Mouse (Mus musculus) midbrain, embryonic 13.5 days (tissue): ENCODE measurements around the gene Adamtsl2. TPM values are rescaled to one million over a fixed set of nuclear protein-coding genes. Genes with fewer than 3 reads are reported as not detected.

Experiments used
- ATAC-seq: fragments of 200-750 bp; cut with Nextera tagmentation; 2 replicates; pipeline ENCODE4 v1.8.0; 2017; ENCODE audit warnings: mild to moderate bottlenecking, moderate TSS enrichment, moderate library complexity
- H3K27ac ChIP-seq: fragments of 300-500 bp; sonication (generic); 2 replicates; pipeline ENCODE4 v1.5.1; 2015; ENCODE audit warnings: inconsistent platforms, mild to moderate bottlenecking, moderate library complexity
- H3K27me3 ChIP-seq: fragments of 300-500 bp; sonication (generic); 2 replicates; pipeline ENCODE4 v1.6.1; 2015; ENCODE audit warnings: mild to moderate bottlenecking, inconsistent platforms
- H3K36me3 ChIP-seq: fragments of 300-500 bp; sonication (generic); 2 replicates; pipeline ENCODE4 v1.6.1; 2015; ENCODE audit warnings: mild to moderate bottlenecking, inconsistent platforms
- H3K4me1 ChIP-seq: fragments of 300-500 bp; sonication (generic); replicated peaks from 2 replicates; pipeline ENCODE4 v1.6.1; 2015; ENCODE audit warnings: inconsistent platforms
- H3K4me2 ChIP-seq: fragments of 300-500 bp; sonication (generic); replicated peaks from 2 replicates; pipeline ENCODE4 v1.6.1; 2015; ENCODE audit warnings: moderate library complexity, mild to moderate bottlenecking, inconsistent platforms
- H3K4me3 ChIP-seq: fragments of 300-500 bp; sonication (generic); replicated peaks from 2 replicates; pipeline ENCODE4 v1.5.1; 2015; ENCODE audit warnings: mild to moderate bottlenecking, inconsistent platforms
- H3K9ac ChIP-seq: fragments of 300-500 bp; sonication (generic); replicated peaks from 2 replicates; pipeline ENCODE4 v1.6.1; 2015; ENCODE audit warnings: mild to moderate bottlenecking, inconsistent platforms
- H3K9me3 ChIP-seq: fragments of 300-500 bp; sonication (generic); 2 replicates; pipeline ENCODE4 v1.6.1; 2016; ENCODE audit warnings: mild to moderate bottlenecking, inconsistent platforms
- WGBS: fragments of 180-500 bp; shearing (Covaris S2); methylation state at CpG from one replicate; pipeline ENCODE4 v1.1.7; 2015; 5-methylcytosine and 5-hydroxymethylcytosine counted together
- polyA plus RNA-seq: library from polyadenylated mRNA; unstranded; fragments of >200 nt; fragmentation: Nextera tagmentation; extraction: Ambion mirVana; gene quantifications from 2 replicates; pipeline ENCODE4 v1.2.1, GENCODE M21; 2015

Adamtsl2 gene
- polyA plus RNA-seq, 1 experiment from 2014 or later, result 6.9 TPM

DNA sequence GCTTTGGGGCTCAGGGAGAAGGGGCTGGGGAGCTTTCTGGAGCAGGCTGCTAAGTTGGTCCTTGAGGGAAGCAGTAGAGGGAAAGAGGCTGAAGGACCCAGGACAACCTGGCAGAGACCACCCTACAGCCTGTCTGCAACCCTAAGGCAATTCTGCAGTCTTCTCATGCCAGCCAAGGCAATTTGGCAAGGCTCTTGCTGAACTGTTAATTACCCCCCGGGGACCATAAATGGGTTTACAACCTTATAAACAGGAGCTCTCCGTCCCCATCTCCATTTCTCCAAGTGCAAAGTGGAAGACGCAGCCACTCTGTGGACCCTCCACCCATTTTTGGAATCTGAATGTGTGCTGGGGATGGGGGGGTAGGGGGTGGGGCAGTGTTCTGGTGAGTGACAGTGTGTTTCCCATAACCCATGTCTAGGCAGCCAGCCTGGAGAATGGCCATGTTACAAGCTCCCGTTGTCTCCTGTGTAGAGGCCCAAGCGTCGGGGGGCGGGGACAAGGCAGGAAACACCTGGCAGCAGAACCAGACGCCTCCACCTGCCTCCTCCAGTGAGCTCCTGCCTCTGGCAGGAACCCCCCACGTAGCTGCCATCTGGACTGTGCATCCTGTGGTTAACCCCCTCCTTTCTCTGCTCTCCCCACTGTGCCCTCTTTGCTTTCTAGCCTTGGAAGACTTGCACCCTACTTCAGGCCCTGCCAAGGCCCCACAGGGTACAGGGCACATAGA lies 42.6 kb downstream of the Adamtsl2 start:
- Histone ChIP-seq H3K27me3 (no peaks in the 10 kb centered on the region), H3K4me2 (no peak overlapping the region), H3K9ac (no peak overlapping the region), H3K36me3 (no peaks in the 10 kb centered on the region), H3K4me3 (no peak overlapping the region), H3K27ac (0 out of 2 replicates have a peak overlapping the region, but pooled peaks have one; percentile 25), H3K4me1 (peaks cover 26% of the 10 kb centered on the region), H3K9me3 (no peaks in the 10 kb centered on the region)
- WGBS, result 39% methylated on average over 9 of the region's 9 CpGs
- peak; percentile 59 for ATAC-seq

DNA sequence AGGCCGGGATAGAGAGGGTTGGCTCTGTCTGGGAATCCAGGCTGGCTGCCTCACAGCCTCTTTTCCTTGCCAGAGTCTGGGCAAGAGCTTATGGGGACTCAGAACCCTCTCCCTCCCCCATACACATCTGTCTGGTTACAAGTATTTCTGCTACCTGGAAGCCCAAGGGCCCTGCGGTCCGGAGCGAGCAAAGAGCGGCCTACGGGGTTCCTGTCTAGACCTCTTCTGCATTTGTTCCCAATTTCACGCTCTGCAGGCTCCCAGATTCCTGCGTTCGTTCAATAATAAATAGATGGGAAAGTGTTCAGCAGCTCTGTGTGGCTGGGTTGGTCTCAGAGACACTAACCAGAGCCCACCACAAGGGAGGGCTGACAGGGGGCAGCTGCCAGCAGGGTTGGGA lies 43.4 kb downstream of the Adamtsl2 start:
- Histone ChIP-seq H3K9me3 (no peaks in the 10 kb centered on the region), H3K27me3 (no peaks in the 10 kb centered on the region), H3K4me1 (peaks cover 26% of the 10 kb centered on the region), H3K27ac (0 out of 2 replicates have a peak overlapping the region, but pooled peaks have one; percentile 25), H3K36me3 (no peaks in the 10 kb centered on the region), H3K4me3 (no peak overlapping the region), H3K9ac (no peak overlapping the region), H3K4me2 (no peak overlapping the region)
- no peak; the same call in 1 of the 2 replicates for ATAC-seq
- WGBS, result 24% methylated on average over 9 of the region's 9 CpGs

DNA sequence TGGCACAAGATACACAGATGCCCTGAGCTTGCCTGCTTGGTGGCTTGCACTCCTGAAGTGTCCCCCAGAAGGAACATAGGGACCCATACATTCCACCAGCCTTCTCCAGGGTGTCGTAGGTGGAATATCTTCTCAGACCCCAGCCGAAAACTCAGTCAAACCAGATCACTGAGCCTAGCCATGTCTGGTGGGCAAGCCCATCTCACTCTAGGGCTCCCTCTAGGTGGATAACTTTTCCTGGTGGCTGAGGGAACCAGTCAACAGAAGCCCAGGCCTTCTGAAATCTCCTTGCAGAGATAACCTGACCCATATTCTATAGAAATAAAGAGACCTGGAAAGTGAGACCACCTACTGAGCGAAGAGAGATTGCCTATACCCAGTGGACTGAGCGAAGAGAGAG lies 43.9 kb downstream of the Adamtsl2 start:
- Histone ChIP-seq H3K27me3 (no peaks in the 10 kb centered on the region), H3K4me2 (no peak overlapping the region), H3K27ac (no peak overlapping the region), H3K4me1 (peaks cover 26% of the 10 kb centered on the region), H3K9me3 (no peaks in the 10 kb centered on the region), H3K9ac (no peak overlapping the region), H3K4me3 (no peak overlapping the region), H3K36me3 (no peaks in the 10 kb centered on the region)
- 90% methylated on average over 4 of the region's 4 CpGs for WGBS
- ATAC-seq, result no peak

DNA sequence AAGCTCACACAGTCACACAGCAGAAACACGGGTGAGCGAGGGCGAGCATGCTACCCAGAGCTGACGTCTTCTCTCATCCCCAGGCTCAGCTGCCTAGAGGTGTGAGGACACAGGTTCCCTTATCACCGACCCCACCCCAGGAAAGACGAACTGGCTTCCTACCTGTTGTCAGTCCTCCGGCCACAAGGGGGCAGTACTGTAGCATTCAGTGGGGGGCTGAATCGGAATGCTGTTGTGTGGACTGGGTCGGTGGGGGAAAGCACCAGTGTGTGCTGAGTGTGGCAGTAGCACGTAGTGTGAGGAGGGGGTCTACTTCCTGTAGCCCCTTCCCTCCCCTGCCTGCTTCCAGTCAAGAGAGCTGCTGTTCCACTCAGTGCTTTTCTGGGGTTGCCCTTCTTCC lies 46.8 kb downstream of the Adamtsl2 start:
- 40% methylated on average over 10 of the region's 10 CpGs for WGBS
- no peak overlapping the region for H3K4me3 ChIP-seq

DNA sequence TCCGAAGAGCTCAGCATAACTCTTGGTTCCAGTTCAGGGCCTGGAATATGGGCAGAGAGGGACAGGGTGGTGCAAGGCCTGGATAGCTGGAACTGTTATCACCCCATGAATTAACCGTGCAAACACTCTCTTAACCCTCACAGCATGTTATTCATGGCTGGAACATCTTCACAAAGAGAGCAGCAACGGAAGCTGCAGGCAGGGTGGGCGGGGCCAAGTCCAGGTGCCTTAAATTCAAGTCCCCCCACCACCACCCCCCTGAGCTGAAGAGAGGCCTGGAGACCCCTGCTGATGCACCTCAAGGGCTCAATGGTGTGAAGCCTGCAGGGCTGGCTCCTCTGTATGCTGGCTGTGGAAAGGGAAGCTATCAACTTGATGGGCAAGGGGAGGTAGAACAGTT lies 47.3 kb downstream of the Adamtsl2 start:
- WGBS, result 56% methylated on average over 4 of the region's 4 CpGs
- Histone ChIP-seq H3K4me3 (no peak overlapping the region), H3K4me1 (peaks cover 15% of the 10 kb centered on the region), H3K27me3 (no peaks in the 10 kb centered on the region), H3K4me2 (no peak overlapping the region), H3K9me3 (no peaks in the 10 kb centered on the region), H3K27ac (no peak overlapping the region), H3K36me3 (no peaks in the 10 kb centered on the region), H3K9ac (no peak overlapping the region)
- no peak for ATAC-seq

More for the DNA sequence above, 46.8 kb downstream of the Adamtsl2 start:
- Histone ChIP-seq H3K4me2 (no peak overlapping the region), H3K9ac (no peak overlapping the region), H3K9me3 (no peaks in the 10 kb centered on the region), H3K36me3 (no peaks in the 10 kb centered on the region), H3K4me1 (peaks cover 20% of the 10 kb centered on the region), H3K27me3 (no peaks in the 10 kb centered on the region), H3K27ac (no peak overlapping the region)
- ATAC-seq, result no peak

DNA sequence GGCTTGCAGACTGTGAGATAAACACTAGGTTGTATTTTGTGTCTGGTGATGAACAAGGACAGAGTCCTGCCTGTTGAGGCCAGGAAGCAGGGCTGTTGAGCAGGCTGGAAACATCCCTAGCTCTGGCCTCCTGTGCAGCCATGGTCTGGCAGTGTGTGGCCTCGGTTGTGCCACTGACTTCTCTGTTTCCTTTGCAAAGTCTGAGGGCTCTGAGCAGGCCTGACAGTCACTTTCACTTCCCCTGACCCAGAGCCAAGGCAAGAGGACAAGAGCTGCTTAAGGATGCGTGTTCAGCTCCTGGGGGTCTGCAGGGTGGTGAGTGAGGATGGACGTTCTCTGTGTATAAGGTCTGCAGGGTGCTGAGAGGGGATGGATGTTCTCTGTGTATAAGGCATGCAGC lies 49.8 kb downstream of the Adamtsl2 start:
- Histone ChIP-seq H3K27me3 (no peaks in the 10 kb centered on the region), H3K27ac (no peak overlapping the region), H3K4me3 (no peak overlapping the region), H3K36me3 (no peaks in the 10 kb centered on the region), H3K4me2 (no peak overlapping the region), H3K4me1 (no peaks in the 10 kb centered on the region), H3K9ac (no peak overlapping the region), H3K9me3 (no peaks in the 10 kb centered on the region)
- WGBS, result 71% methylated on average over 3 of the region's 3 CpGs
- ATAC-seq, result no peak

DNA sequence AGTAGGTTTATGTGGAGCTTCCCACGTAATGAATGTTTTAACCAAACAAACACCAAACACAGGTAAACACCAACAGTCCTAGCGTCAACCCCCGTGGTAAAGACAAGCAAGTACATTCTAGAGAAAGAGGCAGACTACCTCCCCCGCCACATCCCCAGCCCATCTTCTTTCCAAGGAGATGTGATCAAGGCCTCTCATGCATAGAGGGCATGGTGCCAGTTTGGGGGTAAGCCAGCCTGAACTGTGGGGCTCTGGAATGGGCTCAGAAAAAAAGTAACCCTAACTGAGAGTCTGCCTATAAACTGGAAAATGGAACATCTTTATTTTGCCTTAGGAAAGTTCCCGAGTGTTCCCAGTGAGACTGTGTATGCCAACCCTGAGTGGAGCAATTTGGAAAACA lies 56.8 kb downstream of the Adamtsl2 start:
- Histone ChIP-seq H3K4me3 (no peak overlapping the region), H3K4me2 (no peak overlapping the region), H3K9ac (no peak overlapping the region), H3K4me1 (no peaks in the 10 kb centered on the region), H3K36me3 (no peaks in the 10 kb centered on the region), H3K9me3 (no peaks in the 10 kb centered on the region), H3K27ac (no peak overlapping the region), H3K27me3 (peaks cover 19% of the 10 kb centered on the region)
- WGBS, result 89% methylated on average over 5 of the region's 5 CpGs
- ATAC-seq, result no peak

DNA sequence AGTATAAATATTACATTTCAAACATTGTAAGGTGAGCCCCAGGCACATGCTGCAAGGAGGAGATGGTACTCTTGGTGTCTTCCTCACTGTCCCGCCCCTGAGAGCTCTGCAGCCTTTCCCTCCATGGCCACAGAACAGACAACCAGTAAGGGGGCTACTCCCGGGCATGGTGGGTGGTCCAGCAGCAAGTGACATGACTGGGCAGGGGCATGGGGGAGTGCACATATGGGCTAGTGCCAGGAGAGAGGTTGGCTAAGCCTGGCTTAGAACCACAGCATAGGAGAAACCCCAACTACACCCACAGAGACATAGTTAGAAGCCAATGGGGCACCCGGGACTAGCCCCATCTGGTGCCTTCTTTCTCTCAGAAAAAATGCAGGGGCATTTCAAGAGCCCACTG lies 57.2 kb downstream of the Adamtsl2 start:
- 67% methylated on average over 3 of the region's 3 CpGs for WGBS
- ATAC-seq, result no peak
- Histone ChIP-seq H3K4me1 (no peaks in the 10 kb centered on the region), H3K4me3 (no peak overlapping the region), H3K27ac (no peak overlapping the region), H3K36me3 (no peaks in the 10 kb centered on the region), H3K9ac (no peak overlapping the region), H3K4me2 (no peak overlapping the region), H3K27me3 (peaks cover 23% of the 10 kb centered on the region), H3K9me3 (no peaks in the 10 kb centered on the region)

DNA sequence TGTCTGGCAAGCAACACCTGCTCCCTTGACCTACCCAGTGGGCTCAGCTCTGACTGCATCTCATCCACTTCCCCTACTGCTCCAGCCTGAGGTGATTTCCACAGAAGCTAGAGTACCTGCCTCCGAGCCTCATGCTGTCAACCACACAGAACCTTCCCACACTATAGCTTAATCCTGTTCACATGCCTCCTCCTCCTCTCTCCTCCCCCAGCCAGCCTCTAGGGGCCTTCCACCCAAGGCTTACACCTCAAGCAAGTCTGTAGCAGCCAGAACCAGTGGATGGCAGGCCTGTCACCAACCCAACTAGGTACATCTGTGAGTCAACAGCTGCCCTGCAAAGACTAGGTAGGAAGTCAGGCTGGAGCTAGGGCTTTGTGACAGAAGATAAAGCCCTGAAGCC lies 57.6 kb downstream of the Adamtsl2 start:
- 70% methylated on average over 1 of the region's 1 CpGs for WGBS

DNA sequence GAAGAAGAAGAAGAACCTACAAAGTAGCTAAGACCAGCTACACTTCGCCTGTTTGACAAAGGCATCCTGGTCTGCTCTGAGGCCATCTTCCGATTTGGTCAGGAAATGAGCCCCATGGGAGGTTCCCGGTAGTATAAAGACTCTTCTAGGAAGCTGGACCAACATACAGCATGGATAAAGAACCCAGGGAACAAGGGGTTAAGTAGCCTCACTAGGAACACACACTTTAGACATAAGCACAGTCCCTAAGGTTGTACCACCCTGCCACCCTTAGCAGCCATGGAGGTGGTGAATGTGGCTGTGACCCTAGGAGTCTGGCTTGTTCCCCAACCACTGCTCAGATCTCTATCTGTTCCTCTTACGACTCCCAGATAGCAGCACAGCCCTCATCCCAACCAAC lies 59.2 kb downstream of the Adamtsl2 start:
- 73% methylated on average over 4 of the region's 4 CpGs for WGBS
- Histone ChIP-seq H3K9ac (no peak overlapping the region), H3K4me3 (no peak overlapping the region), H3K4me2 (no peak overlapping the region), H3K9me3 (no peaks in the 10 kb centered on the region), H3K4me1 (peaks cover 11% of the 10 kb centered on the region), H3K27ac (no peak overlapping the region), H3K27me3 (peaks cover 43% of the 10 kb centered on the region), H3K36me3 (no peaks in the 10 kb centered on the region)
- no peak for ATAC-seq

More for the DNA sequence above, 57.6 kb downstream of the Adamtsl2 start:
- H3K36me3 ChIP-seq, result no peaks in the 10 kb centered on the region
- H3K9ac ChIP-seq, result no peak overlapping the region
- no peak for ATAC-seq
- no peak overlapping the region for H3K4me2 ChIP-seq
- H3K4me3 ChIP-seq, result no peak overlapping the region
- peaks cover 27% of the 10 kb centered on the region for H3K27me3 ChIP-seq
- H3K27ac ChIP-seq, result no peak overlapping the region
- H3K9me3 ChIP-seq, result no peaks in the 10 kb centered on the region
- H3K4me1 ChIP-seq, result peaks cover 1% of the 10 kb centered on the region; the same call in 1 of the 2 replicates

DNA sequence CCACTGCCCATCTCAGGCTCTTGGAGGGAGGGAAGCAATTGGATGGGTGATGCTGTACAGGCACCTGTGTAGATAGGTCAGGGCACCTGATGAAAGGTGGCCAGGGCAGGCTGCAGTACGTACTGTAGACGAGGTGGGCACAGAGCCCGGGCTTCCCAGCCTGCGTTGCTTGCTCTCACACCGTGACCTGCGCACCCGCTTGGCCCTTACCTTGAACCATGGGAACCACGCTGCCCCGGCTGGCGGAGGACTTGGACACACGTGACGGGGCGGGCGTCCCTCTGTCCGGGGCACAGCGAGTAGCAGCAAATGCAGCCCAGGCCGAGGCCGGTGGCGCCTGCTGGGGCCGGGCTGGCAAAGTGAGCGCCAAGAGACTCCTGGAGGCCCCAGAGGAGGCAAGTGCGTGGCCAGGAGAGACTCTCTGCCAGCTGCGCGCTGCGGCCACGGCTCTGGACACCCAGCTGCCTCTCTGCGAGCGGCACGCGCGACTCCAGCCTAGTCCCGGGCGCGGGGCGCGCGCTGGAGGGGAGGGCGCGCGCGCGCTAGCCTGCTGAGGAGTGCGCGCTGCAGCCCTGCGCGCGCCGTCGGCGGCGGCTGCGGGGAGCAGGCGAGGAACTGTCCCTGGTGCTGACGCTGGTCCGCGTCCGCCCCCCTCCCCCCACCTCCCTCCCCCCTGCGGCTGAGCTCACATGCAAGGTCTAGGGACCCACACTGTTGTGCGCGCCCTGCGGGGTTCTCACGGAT lies 62.9 kb downstream of the Adamtsl2 start, which contains the start of gene Fam163b:
Fam163b (minus strand) TSS at position 542 of the 744 bp plus-strand sequence.
- Histone ChIP-seq H3K4me2 (peak within 1 kb of the TSS; percentile 75), H3K36me3 (no peaks in the 10 kb centered on the region), H3K9ac (peak within 1 kb of the TSS; percentile 61; the same call in 1 of the 2 replicates), H3K9me3 (no peaks in the 10 kb centered on the region), H3K27me3 (peaks cover 39% of the 10 kb centered on the region), H3K27ac (no peak within 1 kb of the TSS; the same call in 1 of the 2 replicates), H3K4me3 (peak within 1 kb of the TSS; percentile 44), H3K4me1 (peaks cover 11% of the 10 kb centered on the region)
- ATAC-seq, result peak; percentile 82
- 1% methylated on average over 62 of the region's 62 CpGs for WGBS

DNA sequence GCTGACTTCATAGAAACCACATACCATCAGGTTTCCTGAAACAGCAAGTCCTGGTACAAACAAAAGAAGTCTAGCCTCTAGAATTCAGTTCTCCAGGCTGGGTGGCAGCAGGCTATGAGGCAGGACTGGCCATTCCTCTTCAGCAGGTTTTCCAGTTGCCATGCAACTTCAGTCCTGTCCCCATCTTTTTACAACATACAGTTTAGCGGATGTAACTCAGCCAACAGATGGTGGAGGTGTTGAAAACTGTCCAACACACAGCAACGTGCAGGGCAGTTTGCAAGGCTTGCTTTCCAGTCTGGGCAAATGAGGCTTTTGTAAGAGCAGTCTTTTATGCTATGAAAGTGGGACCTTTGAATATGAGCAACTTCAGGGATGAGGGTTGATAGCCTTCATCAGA lies 65.8 kb downstream of the Adamtsl2 start:
- Histone ChIP-seq H3K9me3 (no peaks in the 10 kb centered on the region), H3K9ac (no peak overlapping the region), H3K4me1 (peaks cover 27% of the 10 kb centered on the region), H3K27me3 (peaks cover 40% of the 10 kb centered on the region), H3K4me2 (no peak overlapping the region), H3K4me3 (no peak overlapping the region), H3K27ac (no peak overlapping the region), H3K36me3 (no peaks in the 10 kb centered on the region)
- WGBS, result 83% methylated on average over 2 of the region's 2 CpGs
- ATAC-seq, result no peak
